Mouse (Mus musculus): Measurements from ENCODE around the gene Ssmem1. TPM values are rescaled to one million over a fixed set of nuclear protein-coding genes. Genes with fewer than 3 reads are reported as not detected.
A peak's percentile ranks its signal among the peaks of the same experiment; 100 is the strongest.

Gene Ssmem1
- total RNA-seq, 2 experiments from 2014 or later = 0.52 TPM; not detected in 1

DNA sequence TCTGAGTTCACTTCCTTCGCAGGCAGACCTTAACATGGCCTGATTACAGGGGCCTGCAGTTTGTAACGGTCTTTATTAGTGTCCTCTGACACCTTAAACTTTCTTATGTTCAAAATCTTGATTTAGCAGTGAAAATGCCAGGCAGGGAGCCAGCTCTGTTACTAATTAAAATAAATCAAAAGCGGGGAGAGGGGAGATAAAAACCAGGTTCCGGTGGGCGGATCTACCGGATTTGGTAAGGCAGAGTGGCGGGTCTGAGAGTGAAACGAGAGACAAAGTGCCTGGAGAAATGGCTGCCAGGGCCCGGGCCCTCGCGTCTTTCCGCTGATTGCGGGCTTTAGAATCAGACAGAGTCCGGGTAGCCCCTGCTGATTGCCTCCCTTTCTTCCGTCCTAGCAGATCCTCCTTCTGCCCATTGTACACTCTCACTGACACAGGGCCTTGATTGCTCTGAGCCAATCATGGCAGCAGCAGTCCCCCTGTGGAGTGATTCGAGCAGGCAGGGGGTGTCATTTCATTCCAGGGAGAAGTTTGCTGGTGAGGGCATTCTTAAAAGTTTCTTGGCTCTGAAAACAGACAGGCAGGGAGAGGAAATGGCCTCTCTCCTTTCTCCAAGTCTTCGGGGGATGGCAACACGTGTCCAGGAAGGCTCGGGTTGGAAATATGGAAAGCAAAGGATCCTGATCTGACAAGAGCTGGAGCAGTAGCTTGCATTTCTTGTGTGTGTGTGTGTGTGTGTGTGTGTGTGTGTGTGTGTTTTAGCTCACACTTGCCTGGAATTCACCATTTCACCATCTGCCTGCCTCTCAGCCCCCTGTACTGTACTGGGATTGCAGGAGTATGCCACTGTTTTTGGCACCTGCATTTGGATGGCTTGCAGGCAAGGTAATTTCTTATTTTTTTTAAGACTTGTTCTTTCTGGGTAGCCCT, 17.2 kb downstream of the Ssmem1 start:
- DNase-seq = peak; percentile 41

DNA sequence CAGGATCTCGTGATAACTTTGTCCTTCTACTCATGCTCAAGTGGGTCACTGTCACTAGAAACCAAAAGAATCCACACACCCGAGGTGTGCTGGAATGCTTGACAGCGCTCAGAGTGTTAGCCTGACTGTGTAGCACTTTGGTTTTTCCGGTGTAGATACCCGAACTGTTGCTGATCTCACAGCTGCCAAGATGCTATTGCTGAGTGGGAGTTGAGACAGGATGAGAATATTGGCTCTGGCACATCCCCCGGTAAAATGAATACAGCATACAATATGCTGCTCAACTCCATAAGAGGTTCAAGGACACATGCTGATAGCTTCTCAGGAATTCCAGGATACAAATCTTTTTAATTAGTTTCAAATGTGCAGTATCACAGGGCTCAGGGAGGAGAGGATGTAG, 19.2 kb downstream of the Ssmem1 start:
- no peak for DNase-seq

DNA sequence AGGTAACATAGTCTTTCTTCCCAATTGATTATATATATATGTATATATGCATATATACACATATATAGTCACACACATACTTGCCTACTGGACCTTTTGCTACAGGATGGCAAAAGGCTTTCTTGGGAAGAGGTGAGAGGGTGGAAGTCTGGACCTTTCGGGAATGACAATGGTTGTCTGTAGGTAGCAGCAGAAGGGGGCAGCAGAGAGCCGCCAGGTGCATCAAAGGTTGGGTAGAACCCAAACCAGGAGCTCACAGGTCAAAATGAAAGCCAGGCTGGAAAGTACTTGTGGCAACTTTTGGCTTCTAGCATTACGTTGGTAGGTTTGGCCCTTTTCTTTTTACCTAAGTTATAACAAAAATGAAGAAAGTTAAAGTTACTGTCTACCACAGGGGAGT, 25.7 kb downstream of the Ssmem1 start:
- peak; percentile 70 for DNase-seq

DNA sequence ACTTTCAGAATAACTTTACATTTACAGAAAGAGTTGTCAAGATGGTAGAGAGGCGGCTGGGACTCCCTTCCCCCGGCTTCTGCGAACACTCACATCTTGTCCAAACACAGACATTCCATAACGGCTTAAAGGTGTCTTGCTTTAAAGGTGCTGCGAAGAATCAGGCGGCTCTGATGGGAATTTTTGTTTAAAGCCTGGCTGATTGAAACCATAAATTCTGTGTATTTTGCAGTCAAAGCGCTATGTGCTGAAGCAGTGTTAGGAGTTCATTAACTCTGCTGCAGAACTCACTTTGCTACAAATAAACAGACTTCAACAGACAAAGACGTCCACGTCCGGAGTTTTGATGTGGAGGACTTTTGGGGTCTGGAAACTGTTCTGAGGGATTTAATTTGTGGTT, 28.6 kb downstream of the Ssmem1 start:
- no peak for DNase-seq

DNA sequence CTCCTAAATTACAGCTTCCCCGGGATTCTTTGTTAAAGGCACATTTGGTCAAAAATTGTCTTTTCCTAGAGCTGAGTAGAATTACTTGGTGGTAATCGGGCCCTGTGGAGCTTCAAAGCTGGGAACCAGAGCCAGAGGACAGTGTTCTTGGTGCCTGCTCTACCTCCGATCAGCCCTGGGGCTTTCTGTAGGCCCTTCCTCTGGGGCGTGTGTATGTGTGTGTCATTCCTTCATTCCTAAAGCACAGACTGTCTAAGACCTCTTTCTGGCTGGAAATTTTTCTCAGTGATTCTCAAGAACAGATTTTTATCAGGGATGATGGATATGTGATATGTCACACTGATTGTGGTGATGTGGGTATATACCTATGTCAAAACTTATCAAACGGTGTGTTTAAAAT, 29.2 kb downstream of the Ssmem1 start:
- DNase-seq = no peak

DNA sequence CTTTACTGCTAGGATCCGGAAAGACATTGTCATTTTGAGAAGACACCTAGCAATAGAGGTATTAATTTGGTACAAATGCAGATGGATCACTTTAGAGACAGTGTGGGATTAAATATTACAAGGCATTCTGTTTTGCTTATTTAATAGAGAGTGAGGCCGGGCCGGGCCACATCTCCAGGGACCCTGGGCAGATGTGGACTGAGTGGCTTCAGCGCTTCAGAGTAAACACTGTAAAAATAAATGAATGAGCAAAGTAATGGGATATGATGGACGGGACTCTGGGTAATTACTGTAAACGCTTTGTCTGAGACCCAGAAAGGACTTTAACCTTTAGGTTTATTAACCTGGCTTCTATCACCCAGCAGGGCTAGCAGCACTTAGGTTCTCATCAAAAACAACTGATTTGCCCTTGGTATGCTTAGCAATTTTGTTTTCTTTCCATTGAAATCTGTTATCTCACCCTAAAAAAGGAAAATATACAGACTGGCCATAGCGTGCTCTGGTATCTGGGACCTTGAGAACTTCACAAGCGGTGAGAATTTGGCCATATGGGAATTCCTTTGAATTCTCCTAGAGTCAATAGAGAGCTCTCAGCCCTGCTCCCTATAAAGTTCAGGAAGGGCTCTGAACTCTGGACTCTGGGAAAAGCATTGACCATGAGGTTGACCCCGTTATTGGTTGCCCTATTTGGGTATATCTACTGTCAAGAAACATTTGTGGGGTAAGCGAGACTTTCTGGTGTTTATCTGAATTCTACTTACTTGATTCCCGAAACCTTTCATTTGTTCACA, 31.6 kb downstream of the Ssmem1 start, which contains the start of gene Cpa2:
Gene Cpa2, plus strand, starts transcription at position 574 of the 791 bp plus-strand sequence.
- no peak for DNase-seq

DNA sequence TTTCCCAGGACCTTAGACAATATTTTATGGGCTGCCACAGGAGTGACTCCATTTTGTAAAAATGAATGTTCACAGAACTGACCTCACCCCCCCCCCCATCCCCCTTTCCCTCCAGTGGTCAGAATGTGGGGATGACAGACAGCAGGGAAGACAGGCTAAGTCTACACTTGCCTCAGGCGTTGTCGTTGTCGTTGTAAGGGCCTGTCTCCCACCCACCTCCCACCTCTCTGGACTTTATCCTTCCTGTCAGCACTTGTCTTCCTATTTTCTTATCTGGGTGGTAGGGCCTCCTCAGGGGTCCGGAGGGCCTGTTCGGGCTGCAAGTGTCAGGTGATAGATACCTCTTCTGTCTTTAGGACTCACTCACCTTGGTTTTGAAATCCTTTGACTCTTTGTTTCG, 32.6 kb downstream of the Ssmem1 start:
- DNase-seq = no peak

DNA sequence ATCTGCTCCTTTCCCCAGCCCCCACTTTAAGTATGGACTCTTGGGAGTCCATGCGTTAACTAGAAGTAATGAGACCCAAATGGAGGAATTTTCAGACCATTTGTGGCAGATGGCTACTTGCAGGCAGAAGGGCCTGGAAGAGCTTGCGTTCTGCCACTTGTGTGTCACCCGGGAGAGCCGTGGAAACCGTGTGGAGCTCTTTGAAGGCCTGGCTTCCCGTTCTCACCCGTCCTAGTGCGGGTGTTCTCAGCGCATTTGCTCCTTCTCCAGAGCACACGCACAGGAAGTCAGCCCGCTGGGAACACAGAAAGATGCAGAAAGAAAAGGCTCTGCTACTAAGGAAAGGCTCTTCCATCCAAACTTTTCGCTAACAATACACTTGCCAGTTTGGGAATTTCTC, 33.4 kb downstream of the Ssmem1 start:
- no peak for DNase-seq

DNA sequence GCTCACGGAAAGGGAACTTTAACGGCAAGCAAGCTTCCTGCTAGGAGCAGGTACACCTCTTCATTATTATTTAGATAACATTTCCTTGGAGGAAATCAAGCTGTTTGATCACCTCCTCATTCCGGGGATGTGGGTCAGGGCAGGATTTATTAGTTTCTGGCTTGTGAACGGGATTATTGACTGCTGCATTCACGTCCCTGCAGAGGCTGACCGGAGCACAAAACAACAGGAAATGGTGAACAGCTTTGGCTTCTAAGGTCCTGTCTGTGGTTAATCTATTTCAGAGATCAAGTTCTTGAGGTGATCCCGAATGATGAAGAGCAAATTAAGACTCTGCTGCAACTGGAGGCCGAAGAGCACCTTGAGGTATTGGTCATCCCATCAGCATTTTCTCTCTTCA, 34.2 kb downstream of the Ssmem1 start:
- DNase-seq = no peak

DNA sequence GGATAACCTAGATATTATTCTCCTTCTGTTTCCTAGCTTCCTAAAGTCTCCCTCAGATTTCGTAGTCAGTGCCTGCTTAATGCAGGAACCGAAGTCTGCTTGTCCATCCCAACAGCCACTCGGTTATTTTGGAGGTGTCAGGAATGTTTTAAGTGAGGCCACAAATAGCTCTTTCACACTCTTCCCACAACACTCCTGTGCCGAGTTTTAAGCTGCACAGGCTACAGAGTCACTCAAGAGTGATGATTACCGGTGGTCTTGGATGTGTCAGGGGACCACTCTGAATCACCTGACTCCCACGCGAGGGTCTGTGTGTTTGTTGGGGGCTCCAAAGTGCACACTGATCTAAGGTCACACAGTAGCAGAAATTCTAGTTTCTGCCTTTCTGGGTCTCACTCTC, 36.0 kb downstream of the Ssmem1 start:
- DNase-seq = no peak

DNA sequence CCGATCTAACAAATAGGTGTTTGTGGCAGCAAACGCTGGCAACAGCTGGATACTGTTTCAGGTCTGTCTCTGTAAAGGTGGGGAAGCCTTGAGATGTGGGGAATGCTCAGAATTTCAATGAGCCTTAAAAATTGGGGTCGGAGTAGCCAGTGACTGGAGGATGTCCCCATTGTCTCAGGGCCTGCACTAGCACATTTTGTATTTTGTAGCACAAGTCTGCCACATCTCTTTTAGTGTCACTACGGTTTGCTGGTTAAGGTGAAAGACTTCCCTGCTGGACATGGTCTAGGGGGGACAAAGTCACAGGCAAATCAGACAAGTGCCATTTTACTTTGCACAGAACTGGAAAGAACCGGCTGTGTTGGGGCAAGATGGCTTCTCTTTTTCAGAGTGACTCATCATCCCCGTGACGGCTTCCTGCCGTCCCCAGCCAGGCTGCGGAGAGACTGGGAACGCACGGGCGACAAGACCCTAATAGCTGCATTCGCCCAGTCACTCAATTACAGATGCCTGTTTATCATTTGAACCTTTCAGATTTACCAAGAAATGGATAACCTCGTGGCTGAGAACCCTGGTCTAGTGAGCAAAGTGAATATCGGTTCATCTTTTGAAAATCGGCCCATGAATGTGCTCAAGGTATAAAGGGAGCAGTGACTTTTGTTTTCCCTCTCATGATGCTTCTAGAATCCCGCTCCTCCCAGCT, 37.1 kb downstream of the Ssmem1 start:
- peak; percentile 56 for DNase-seq

DNA sequence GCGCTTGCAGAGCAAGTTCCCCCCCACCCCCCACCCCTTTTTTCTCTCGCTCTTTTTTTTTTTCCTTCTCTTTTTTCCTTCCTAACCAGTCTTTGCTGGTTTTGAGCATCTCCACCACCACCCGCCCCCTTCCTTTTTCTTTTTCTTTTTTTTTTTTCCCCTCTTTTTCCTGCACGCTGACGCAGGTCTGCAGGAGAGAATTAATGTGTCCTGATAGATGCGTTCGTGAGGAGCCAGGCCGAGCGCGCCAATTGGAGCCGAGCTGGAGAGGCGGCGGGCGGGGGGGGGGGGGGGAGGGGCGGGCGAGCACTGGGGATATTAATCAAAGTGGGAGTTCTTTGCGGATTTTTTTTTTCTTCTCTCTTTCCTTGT, 37.6 kb downstream of the Ssmem1 start:
- DNase-seq = peak; percentile 63

DNA sequence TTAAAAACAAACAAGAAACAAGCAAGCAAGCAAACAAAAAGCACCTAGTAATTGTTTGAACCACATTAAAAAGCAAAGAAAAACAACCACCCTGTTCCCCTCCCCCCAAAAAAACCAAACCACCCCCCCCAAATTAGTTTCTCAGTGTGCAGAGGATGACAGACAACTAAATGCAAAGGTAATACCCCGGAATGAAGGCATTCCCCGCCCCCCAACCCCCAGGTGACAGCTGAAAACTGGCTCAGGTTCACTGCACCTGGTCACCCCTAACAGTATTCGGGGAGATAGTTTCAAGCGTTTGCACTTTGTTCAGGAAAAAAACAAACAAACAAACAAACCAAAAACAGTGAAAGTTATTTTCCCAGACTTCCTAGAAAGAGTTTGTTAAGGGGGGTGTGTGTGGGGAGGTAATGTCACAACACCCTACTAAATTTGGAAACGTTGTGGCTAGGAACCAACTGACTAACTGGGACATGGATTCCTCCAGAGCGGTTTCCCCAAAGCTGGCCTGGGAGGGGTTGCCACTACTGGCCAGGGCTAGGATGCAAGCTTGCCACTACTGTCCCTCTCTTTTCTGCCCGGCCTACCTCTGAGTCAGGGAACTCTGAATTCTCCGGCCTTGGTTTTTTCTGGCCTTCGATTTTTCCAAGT, 38.1 kb downstream of the Ssmem1 start:
- peak; percentile 51 for DNase-seq

DNA sequence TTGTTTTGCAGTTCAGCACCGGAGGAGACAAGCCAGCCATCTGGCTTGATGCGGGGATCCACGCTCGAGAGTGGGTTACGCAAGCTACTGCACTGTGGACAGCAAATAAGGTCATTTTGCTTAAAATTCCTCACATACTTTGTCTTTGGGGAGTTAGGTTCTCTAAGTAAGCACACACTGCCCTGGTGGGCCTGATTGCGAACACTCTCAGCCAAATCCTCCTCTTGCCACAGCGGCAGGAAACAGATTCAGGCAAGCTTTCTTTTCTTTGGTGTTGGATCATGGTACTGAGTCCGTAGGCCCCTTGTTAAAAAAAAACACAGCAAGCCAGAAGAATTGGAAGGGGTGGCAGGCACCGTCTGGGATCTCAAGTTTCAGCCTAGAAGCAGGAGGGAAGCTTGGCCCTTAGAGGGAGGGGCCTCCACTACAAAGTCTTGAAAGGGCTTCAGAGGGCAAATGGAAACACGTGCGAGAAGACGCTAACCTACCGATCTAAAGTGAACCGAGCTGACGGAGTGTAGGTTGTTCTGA, 39.6 kb downstream of the Ssmem1 start:
- no peak for DNase-seq

DNA sequence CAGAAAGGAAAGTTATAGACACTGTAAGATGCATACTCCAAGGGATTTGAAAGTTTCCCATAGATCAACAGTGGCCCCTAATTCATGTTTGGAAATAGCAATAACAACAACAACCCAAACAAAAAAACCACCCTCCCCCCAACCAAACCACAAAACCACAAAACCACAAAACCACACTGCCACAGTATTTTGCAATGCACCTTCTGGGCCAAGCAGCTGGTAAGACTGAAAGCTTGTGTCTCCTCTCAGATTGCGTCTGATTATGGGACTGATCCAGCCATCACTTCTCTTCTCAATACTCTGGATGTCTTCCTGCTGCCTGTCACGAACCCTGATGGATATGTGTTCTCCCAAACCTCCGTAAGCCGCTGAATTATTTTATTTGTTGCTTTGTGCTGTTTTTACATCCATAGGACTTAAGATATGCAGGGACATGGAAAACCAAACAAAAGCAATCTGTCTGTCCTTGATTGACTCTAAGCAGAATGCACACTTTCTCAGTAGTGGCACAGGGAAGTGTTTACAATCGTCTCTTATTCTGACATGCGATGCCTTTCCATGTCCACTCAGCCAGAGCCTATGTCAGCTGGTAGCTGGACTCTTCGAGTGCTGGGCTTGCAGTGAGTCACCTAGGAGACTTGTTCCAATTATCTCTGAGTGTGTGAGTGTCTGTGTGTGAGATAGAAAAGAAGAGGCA, 41.0 kb downstream of the Ssmem1 start:
- no peak for DNase-seq

DNA sequence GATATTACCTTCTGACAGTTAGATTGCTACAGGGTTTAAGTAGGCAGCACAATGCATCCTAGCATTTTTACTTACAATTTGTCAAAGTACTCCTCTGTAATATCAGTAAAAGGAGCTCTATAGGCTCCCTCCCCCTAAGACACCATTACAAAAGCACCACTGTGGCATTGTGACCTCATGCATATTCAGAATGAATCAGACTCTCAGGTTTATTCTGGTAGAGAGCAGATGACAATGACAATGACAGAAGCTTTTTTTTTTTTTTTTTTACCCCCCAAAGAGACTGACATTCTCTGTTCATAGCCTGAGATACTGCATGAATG, 41.5 kb downstream of the Ssmem1 start:
- DNase-seq = no peak

DNA sequence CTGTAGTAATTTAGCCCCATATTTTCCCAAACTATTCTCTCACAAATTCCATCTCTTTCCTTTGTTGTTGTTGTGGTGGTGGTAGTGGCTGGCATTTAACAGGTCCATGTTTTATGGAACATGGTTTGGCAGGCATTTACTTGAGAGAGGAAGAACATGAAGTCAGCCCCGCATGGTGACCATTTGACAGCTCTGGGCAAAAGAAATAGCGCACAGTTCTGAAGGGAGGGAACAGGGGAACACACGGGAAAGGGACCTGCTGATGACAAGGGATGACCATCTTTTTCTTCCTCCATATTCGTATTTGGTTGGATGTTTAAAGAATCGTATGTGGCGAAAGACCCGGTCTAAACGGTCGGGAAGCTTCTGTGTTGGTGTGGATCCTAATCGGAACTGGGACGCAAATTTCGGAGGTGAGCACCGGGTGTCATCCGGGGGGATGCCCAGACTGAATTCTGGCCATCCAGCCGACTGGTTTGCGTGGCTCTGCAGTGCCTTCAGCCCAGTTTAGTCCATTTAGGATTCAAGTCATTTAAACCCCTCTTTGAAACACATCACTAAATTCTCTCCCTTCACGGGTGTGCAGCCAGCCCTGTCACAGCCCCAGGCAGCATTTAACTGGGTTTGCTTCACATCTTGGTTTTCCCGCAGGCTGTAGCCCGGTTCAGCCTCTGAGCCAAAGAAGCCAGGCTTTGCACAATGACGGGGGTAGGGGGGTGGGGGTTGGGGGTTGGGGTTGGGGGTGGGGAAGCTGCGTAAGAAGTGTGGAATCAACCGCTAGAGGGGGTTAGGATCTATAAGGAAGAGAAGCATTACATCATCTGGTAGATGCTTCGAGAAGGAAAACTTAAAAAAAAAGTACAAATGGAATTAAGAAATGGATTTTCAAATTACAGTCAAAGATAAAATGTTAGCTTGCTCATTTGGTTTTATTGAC, 42.3 kb downstream of the Ssmem1 start:
- DNase-seq = no peak

DNA sequence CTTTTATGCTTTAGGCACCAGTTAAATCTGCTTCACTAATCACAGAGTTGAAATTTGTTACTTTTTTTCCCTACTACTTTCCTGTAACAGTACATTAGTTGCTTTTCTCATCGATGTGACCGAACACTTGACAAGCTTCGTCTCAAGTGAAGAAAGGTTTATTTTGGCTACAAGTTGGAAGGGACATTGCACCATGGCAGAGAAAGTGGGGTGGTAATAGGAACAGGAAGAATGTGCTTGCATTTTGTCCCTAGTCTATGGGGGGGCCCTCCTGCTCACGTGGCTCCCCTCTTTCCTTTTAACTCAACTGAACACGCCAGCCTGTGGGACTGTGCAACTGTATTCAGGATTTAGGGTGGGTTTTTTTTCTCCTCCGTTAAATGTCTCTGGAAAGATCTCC, 43.0 kb downstream of the Ssmem1 start:
- no peak for DNase-seq

DNA sequence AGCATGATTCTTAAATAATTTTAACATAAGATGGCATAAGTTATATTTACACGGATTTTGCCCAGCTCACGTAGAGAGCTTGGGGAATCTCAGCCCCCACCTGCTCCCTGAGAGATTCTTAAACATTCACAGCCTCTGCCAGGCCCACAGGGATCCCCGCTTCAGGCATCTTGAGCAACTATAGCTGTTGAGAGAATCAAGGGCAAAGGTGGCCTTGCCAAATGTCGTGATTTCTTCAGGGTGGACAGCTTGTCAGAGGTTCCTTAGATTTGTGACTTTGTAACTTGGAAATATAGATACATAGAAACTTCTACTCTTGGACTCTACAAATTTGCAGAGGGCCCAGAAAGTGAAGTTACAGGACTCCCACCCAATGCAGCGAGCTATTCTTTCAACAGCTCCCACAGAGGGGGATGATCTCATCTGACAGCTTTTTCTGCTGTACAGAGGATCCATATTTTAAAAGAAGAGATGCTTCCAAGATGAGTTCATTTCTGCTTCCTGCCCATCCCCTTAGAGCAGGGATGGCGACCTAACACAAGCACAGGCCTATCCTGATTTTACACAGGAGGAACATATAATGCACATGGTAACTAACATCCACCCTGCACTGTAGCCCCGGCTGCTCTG, 43.8 kb downstream of the Ssmem1 start:
- no peak for DNase-seq

DNA sequence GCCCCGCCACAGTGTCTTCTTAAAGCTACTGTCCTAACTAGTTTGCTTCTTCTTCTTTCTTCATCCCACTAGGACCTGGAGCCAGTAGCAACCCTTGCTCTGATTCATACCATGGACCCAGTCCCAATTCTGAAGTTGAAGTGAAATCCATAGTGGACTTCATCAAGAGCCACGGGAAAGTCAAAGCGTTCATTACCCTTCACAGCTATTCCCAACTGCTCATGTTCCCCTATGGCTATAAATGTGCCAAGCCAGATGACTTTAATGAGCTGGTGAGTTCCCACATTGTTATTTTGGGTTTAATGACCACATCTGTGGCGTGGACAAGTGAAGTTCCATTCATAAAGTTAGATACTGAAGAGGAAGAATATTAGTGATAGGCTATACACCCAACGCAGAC, 44.4 kb downstream of the Ssmem1 start:
- no peak for DNase-seq

Measured in heart, postnatal 4 days (tissue).